Mouse (Mus musculus) C2C12 (cell line): ENCODE measurements around the gene Slc4a2.

Source experiments
- CTCF ChIP-seq: IDR thresholded peaks from one replicate; pipeline ENCODE4 v1.5.1; 2011; ENCODE audit not compliant: control insufficient read depth, insufficient read depth, insufficient read length
- MYOG ChIP-seq: IDR thresholded peaks from one replicate; pipeline ENCODE4 v1.6.1; 2011; ENCODE audit not compliant: control insufficient read depth, insufficient read length; ENCODE audit errors: extremely low read depth
- USF1 ChIP-seq: IDR thresholded peaks from one replicate; pipeline ENCODE4 v1.6.1; 2011; ENCODE audit warnings: low read depth, mild to moderate bottlenecking, control low read depth, moderate library complexity

GRCm38 (mm10) chr5:24446630-24447029 lies 23.0 kb downstream of the Slc4a2 start:
- TF ChIP-seq CTCF (no peak), MYOG (no peak), USF1 (no peak)
